Mouse (Mus musculus): Measurements from ENCODE around the gene Smad1. TPM values are rescaled to one million over a fixed set of nuclear protein-coding genes. Genes with fewer than 3 reads are reported as not detected.
A peak's percentile ranks its signal among the peaks of the same experiment; 100 is the strongest.

Gene Smad1
- total RNA-seq, 1 experiment from 2014 or later, result 32.6 TPM

- ATAC-seq (replicated peaks in 1 of 2; ENCODE audit: insufficient read depth in 1 of 2, low FRiP score in 2 of 2, low TSS enrichment in 1 of 2, low read depth in 1 of 2, poor library complexity in 2 of 2, severe bottlenecking in 2 of 2), result no peak
Measured at GRCm38 (mm10) chr8:79332109-79332900, 67.0 kb downstream of the Smad1 start.

DNA sequence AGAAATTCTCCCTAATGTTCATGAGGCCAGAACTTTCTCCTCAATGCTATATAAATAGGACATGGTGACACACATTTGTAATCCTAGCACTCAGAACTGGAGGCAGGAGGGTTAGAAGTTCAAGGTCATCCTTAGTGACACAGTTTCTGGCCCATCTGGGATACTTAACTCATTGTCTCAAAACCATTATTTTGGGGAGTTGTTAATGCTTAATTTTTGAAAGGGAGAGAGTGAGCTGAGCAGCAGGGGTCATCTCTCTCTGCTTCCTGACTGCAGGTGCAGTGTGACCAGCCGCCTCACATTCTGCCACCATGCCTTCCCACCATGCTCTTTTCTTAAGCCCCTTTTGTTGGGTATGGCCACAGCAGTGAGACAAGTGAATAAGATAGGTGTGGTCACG is 67.7 kb downstream of the Smad1 start:
- ATAC-seq (replicated peaks in 1 of 2; ENCODE audit: insufficient read depth in 1 of 2, low FRiP score in 2 of 2, low TSS enrichment in 1 of 2, low read depth in 1 of 2, poor library complexity in 2 of 2, severe bottlenecking in 2 of 2), result no peak

DNA sequence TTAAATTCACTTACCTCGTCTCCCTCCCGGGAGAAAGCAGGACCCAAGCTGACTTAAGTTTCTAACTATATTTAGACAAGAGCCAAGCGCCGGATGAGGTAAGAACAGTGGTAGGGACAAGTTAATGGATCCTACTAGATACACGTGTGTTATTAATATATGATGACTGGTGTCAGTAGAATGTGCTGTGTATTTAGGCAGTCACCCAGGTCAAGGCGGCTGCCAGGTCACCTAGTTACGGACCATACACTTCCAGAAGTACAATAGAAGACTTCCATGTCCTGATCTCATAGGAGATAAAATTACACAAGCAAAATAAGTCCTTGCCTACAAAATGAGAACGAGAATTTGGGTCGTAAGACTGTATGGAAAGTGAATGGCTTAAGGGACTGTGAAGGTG is 68.3 kb downstream of the Smad1 start:
- ATAC-seq (replicated peaks in 1 of 2; ENCODE audit: insufficient read depth in 1 of 2, low FRiP score in 2 of 2, low TSS enrichment in 1 of 2, low read depth in 1 of 2, poor library complexity in 2 of 2, severe bottlenecking in 2 of 2), result no peak

- ATAC-seq (replicated peaks in 1 of 2; ENCODE audit: insufficient read depth in 1 of 2, low FRiP score in 2 of 2, low TSS enrichment in 1 of 2, low read depth in 1 of 2, poor library complexity in 2 of 2, severe bottlenecking in 2 of 2), result no peak
Measured at GRCm38 (mm10) chr8:79329735-79330134, 69.6 kb downstream of the Smad1 start.

GRCm38 (mm10) chr8:79329182-79329581 is 70.1 kb downstream of the Smad1 start:
- ATAC-seq (replicated peaks in 1 of 2; ENCODE audit: insufficient read depth in 1 of 2, low FRiP score in 2 of 2, low TSS enrichment in 1 of 2, low read depth in 1 of 2, poor library complexity in 2 of 2, severe bottlenecking in 2 of 2), result no peak

GRCm38 (mm10) chr8:79325510-79325909 is 73.8 kb downstream of the Smad1 start:
- ATAC-seq (replicated peaks in 1 of 2; ENCODE audit: insufficient read depth in 1 of 2, low FRiP score in 2 of 2, low TSS enrichment in 1 of 2, low read depth in 1 of 2, poor library complexity in 2 of 2, severe bottlenecking in 2 of 2), result no peak

GRCm38 (mm10) chr8:79324928-79325327 is 74.4 kb downstream of the Smad1 start:
- ATAC-seq (replicated peaks in 1 of 2; ENCODE audit: insufficient read depth in 1 of 2, low FRiP score in 2 of 2, low TSS enrichment in 1 of 2, low read depth in 1 of 2, poor library complexity in 2 of 2, severe bottlenecking in 2 of 2), result no peak

GRCm38 (mm10) chr8:79324036-79324435 is 75.3 kb downstream of the Smad1 start:
- ATAC-seq (replicated peaks in 1 of 2; ENCODE audit: insufficient read depth in 1 of 2, low FRiP score in 2 of 2, low TSS enrichment in 1 of 2, low read depth in 1 of 2, poor library complexity in 2 of 2, severe bottlenecking in 2 of 2), result peak; percentile 12 to 25; a peak in 2 of 4 replicates

GRCm38 (mm10) chr8:79323121-79323520 is 76.2 kb downstream of the Smad1 start:
- ATAC-seq (replicated peaks in 1 of 2; ENCODE audit: insufficient read depth in 1 of 2, low FRiP score in 2 of 2, low TSS enrichment in 1 of 2, low read depth in 1 of 2, poor library complexity in 2 of 2, severe bottlenecking in 2 of 2), result no peak; a peak in 1 of 4 replicates

- no peak for ATAC-seq (replicated peaks in 1 of 2; ENCODE audit: insufficient read depth in 1 of 2, low FRiP score in 2 of 2, low TSS enrichment in 1 of 2, low read depth in 1 of 2, poor library complexity in 2 of 2, severe bottlenecking in 2 of 2)
Measured at GRCm38 (mm10) chr8:79310801-79311200, 88.5 kb downstream of the Smad1 start.

GRCm38 (mm10) chr8:79305941-79306340 is 93.4 kb downstream of the Smad1 start:
- ATAC-seq (replicated peaks in 1 of 2; ENCODE audit: insufficient read depth in 1 of 2, low FRiP score in 2 of 2, low TSS enrichment in 1 of 2, low read depth in 1 of 2, poor library complexity in 2 of 2, severe bottlenecking in 2 of 2), result no peak

GRCm38 (mm10) chr8:79301548-79301947 is 97.8 kb downstream of the Smad1 start:
- no peak for ATAC-seq (replicated peaks in 1 of 2; ENCODE audit: insufficient read depth in 1 of 2, low FRiP score in 2 of 2, low TSS enrichment in 1 of 2, low read depth in 1 of 2, poor library complexity in 2 of 2, severe bottlenecking in 2 of 2)

GRCm38 (mm10) chr8:79299704-79300103 is 99.6 kb downstream of the Smad1 start:
- peak; percentile 20 to 26; a peak in 1 of 4 replicates for ATAC-seq (replicated peaks in 1 of 2; ENCODE audit: insufficient read depth in 1 of 2, low FRiP score in 2 of 2, low TSS enrichment in 1 of 2, low read depth in 1 of 2, poor library complexity in 2 of 2, severe bottlenecking in 2 of 2)

DNA sequence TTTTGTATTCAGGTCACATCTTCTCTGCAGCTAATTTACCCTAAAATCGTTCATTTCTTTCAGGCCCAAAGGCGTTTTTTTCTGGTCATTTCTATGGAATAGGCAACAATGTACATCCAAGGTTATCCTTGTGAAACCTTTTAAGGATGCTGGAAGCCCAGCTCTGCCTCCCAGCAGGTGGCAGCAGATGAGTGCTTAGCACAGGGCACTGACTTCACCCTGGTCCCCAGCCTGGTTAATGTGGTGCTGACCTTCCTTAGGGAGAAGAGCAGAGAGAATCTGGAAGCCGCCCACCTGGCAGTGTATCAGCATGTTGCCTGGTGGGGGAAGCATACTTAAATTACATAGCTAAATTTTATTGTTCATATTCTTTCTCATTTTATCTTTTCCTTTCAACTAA is 101.6 kb downstream of the Smad1 start:
- no peak for ATAC-seq (replicated peaks in 1 of 2; ENCODE audit: insufficient read depth in 1 of 2, low FRiP score in 2 of 2, low TSS enrichment in 1 of 2, low read depth in 1 of 2, poor library complexity in 2 of 2, severe bottlenecking in 2 of 2)

DNA sequence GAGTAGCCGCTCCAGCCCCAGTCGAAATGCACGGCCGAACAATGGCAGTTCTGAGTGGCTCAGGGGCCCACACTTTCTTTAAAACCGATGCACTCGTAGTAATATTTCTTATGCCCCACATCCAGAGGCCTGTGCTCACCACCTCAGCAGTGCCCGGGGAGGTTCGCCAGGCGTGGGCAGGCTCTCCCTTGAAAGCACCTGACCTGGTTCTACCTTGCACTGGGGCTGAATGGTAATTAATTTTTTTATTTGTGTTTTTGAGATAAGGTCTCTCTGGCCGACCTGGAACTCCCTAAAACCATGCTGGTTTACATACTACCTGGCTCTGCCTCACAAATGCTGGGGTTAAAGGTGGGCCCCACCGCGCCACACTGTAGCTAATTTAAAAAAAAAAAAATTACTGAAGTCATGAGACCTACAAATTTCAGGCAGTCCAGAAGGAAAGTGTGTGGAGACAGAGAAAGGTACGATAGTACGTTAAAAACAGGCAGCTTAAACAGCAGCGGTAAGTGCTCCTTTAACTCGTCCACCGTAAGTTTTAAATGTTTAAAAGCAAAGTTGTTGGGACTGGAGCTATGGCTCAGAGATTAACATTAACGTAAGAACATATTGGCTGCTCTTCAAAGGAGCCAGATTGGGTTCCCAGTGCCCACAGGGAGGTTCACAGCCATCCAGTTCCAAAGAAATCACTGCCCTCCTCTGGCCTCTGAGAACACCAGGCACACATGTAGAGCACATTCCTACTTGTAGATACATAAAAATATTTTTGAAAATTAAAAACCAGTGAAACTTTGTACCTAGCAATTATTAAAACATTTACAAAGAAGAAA is 103.8 kb downstream of the Smad1 start:
- ATAC-seq (replicated peaks in 1 of 2; ENCODE audit: insufficient read depth in 1 of 2, low FRiP score in 2 of 2, low TSS enrichment in 1 of 2, low read depth in 1 of 2, poor library complexity in 2 of 2, severe bottlenecking in 2 of 2), result no peak; a peak in 1 of 4 replicates

DNA sequence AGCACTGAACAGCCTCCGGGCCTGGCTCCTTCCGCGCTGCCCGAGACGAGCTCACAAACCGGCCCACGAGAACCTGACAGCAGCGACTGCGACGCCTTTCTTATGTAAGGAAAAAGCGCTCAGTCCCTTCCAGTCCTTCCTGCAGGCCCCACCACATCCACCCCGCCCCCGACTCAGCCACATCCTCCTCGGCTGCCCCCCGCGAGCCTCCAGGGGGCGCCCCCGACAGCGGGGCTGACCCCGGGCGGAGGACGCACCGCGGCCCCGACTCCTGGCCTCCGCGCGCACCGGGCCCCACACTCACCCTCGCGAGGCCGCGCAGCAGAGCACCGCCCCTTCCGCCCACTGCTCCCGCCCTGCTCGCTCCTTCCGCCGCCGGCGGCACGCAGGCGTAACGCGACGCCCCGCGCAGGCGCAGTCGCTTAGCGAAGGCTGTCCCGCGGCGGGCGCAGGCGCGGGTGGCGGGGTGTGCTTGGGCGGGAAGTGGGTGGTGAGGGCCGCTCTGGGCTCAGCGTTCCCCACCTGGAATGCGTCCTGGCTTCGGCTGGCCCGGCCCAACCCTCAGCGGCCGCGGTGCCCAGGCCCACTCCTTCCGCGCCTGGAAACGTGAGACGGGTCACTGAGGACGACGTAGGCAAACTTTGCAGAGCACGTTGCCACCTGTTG is 104.6 kb downstream of the Smad1 start, which contains the start of gene Mmaa:
Gene Mmaa (minus strand): TSS at position 328 of the 666 bp plus-strand sequence.
- peak; percentile 87 to 89 for ATAC-seq (replicated peaks in 1 of 2; ENCODE audit: insufficient read depth in 1 of 2, low FRiP score in 2 of 2, low TSS enrichment in 1 of 2, low read depth in 1 of 2, poor library complexity in 2 of 2, severe bottlenecking in 2 of 2)

- ATAC-seq (replicated peaks in 1 of 2; ENCODE audit: insufficient read depth in 1 of 2, low FRiP score in 2 of 2, low TSS enrichment in 1 of 2, low read depth in 1 of 2, poor library complexity in 2 of 2, severe bottlenecking in 2 of 2), result no peak
Measured at GRCm38 (mm10) chr8:79293841-79294240, 105.5 kb downstream of the Smad1 start.
